Mouse (Mus musculus) layer of hippocampus, adult 8-10 months (tissue): ENCODE measurements around the gene Pacrg. TPM values are rescaled to one million over a fixed set of nuclear protein-coding genes. Genes with fewer than 3 reads are reported as not detected.

Source experiments
- DNase-seq, 2 experiments: peaks; one replicate each; pipeline ENCODE4 v3.0.0; 2022; ENCODE audit warnings: low spot score in 2 of 2
- total RNA-seq, 4 experiments: library from RNA; stranded (reverse); gene quantifications; 2 replicates each; pipeline ENCODE4 v1.2.4; 2022

Pacrg gene
- total RNA-seq: 10 to 100 TPM; 20.0 to 28.8 (median 23.4) TPM

DNA sequence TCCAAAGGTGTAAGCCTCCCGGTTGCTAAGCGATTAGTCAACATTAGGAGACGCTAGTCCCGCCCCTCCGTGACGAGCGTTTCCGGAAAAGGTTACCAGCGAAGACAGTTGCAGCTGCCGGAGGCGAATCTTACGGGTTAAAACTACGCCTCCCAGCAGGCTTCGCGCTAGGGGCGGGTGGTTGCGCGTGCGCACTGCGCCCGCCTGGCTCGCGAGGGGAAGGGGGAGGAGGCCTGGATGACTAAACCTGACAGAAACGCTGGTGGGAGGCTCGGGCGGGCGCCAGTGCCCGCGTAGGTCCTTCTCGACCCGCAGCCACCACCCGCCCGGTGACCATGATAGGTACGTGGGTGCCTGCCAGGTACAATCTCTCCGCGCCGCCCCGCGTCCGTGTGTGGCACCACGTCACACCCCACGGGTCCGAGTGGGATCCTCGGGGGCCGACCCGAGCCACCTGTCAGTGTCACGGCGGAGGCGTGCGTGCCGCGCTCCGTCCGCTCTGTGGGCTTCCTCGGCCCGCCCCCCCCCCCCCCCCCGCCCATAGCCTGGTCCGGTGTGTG is at the start of gene Pacrg, which contains the start of gene Prkn:
Pacrg (minus strand) TSS at position 164 of the 560 bp plus-strand sequence.
Prkn (plus strand) TSS at position 237 of the 560 bp plus-strand sequence.
- peak; percentile 97 to 98 for DNase-seq

DNA sequence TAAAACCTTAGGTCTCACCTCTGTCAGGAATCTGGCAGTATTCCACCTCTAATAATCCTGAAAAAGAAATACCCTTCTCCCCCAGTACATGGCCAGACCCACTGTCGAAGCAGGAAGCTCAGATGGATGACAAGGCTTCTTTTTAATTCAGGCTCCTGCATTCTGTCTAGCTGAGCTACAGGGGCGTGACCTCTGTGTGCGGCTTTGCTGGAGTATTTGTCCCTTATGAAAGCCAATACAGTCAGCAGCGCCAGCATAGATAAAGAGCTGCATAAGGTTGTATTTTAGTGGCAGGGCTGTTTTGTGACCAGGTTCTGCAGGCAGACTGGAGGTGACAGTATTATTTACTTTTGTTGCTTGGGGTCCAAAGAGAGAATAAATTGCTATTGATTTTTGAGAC is 47.8 kb upstream of the Pacrg start:
- no peak for DNase-seq

DNA sequence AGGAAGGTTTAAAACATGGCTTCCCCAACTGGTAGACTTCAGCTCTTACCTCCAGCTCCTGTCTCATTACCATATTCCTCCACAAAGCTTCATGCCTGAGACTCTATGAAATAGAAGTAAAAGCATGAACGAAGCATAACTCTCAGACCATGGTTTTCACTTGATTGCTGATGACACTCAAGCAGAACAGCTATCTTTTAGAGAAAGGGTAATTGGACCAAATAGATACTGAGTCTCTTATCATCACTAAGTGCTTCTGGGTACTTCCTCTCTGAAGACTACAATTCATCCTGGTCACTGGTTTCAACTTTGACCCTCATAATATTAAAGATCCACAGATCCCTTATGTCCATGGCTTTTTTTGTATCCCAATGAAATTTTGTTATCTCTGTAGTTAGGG is 42.1 kb upstream of the Pacrg start:
- no peak for DNase-seq

DNA sequence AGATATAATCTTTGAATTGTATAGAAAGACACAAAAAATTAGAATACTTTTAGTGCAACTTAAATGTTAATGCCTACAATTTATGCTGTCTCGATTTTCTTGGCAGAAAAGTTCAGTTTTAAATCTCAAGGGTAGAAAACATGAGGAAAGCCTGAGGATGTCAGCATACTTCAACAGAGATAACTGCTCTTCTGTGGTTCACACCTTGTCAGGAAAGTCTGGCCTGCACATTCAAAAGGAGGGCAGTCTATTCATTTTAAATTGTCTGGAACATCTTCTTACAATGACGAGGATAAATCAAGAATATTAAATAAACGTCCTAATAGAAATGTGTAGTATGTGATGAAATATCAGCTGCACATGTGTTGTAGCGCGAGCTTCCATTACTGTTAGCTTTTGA is 38.9 kb upstream of the Pacrg start:
- DNase-seq: no peak

DNA sequence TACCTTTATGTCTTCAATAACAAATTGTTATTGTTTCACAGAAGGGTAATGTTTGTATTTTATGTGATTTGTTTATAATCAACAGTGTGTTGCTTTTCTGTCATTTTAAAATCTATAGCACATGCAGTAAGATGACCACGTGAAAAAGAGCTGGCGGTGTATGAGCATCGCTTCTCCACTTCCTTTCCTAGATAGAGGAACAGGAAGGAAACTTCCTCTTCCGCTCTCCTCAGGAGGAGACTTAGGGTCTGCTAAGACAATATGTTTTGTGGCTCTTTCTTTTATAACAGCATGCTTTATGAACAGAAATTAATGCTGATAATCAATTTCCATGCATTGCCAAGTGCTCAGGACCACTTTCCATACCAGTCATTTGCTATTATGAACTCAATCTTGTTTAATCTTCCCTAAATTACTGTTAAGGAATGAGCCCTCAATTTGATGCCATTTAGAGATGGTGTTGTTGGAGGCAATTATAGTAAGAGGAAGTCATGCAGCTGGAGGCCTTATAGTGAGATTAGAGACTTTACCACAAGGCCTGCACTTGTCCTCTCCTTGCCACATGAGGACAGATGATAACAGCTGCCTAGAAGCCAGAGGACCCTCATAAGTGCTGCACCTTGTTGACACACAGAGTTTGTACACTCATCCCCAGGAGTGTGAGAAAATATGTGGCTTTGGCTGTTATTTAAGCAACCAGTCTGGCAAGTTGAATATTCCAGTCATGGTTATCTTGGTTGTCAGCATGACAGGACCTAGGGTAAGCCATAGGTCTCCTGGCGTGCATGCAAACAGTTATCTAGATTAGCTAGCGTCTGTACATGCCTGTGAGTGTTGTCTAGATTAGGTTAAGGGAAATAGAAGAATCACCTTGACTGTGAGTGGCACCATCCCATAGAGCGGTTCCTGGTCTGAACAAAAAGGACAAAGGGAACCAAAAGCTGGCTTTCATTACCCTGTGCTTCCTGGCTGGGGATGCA is 34.4 kb upstream of the Pacrg start:
- no peak for DNase-seq

DNA sequence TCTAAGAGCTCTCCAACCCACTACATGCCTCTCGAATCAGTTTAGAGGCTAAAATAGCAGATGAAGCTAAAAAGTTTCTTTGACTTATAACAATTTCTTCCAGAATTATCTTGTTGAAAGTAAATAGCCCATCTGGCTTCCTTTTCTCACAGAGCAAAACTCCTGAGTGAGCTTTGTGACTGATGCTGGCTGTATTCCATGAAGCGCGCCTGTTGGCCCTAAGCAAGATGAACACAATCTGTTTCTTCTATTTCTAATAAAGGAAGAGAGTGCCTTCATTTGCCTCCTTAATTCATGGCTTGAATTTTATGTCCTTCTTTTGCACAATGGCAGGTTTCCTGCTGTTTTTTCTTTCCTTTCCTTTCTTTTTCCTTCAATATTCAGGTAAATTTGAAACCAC is 14.1 kb upstream of the Pacrg start:
- DNase-seq: peak; percentile 37 to 45

DNA sequence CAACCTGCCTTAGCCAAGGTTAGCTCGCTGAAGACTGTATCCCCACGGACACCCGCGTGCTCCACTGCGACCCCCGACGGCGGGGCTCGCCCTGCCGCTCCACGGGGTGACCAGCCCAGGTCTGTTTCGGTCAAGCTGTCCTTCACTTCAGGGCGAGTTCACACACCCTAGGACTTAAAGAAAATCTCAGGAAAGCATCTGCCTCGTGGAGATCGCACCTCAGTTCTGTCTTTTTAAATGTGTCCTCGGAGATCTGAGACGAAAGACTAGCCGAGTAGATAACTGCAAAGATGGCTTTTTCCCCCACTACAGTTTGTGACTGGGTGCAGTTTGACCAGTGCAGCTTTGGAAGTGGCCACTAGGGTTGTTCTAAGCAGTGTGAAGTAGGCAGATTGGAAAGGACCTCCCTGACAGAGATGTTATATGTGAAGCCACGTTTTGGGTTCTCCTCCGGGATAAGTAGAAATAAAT is 655 bp upstream of the Pacrg start:
- peak; percentile 50 to 53 for DNase-seq

DNA sequence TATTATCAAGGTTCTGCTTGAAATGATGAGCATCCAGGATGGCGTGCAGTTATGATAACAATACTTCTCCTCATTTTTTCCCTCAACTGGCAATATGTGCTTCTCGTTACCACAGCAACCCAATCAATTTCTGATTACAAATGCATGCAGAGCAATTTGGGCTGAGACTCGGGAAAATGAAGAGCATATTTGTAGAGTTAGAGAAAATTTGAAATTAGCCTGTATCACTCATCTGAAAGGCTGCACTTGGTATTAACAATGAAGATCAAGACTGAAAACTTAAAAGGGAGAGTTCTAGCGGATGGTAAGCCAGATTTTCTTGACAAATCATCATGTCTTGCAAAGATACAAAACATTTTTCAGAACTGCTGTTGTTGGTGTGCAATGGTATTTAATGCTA is 21.1 kb downstream of the Pacrg start:
- no peak for DNase-seq

DNA sequence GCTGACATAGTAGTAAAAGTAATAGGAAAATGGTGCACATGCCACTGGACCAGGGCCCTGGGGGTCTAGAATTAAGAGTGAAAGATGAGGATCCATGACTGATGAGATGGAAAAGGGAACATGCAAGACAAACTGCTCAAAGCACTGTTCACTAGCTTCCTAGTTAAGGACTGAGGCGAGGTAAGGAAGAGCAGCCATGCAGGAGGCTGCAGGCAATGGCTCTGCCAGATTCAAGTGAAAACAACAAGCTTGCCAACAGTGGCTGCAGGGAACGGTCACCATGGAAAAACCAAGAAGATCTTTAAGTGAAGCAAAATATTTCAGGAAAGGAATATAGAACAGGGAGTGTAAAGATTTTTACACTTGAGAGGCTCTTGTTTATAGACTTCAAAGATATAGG is 31.5 kb downstream of the Pacrg start:
- DNase-seq: no peak

DNA sequence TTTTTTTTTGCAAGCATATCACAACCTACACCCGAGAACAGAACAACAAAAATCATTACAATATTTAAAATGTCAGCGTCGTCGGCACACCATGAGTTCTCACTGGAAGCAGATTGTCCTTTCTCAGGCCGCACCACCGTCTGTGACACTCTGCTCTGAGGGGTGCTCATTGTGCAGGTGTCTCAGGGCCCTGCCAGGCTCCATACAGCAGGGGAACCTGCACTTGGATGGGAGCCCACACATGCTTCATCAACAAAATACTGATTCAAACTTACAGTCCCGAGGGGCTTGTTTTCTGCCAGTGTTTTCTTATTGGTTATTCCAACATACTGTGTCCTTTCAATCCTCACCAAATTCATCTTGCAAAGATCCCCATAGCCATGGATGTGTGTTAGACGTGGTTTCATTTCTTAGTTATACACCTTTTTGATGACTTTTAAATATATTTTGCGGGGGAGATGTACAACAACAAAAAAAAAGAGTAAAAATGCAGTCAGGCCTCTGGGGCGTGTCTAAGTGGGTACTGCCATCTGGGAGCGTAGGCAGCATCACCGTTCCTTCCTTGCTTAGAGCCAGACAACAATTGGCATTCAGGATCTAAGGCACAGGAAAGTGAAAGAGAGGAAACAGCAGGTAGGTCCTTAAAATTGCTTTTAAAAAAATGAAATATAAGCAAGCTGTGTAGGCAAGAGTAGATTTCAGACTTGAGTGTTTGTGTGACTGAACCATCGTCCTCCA is 32.7 kb downstream of the Pacrg start:
- peak in 1 of 2 experiments; percentile 18 for DNase-seq

DNA sequence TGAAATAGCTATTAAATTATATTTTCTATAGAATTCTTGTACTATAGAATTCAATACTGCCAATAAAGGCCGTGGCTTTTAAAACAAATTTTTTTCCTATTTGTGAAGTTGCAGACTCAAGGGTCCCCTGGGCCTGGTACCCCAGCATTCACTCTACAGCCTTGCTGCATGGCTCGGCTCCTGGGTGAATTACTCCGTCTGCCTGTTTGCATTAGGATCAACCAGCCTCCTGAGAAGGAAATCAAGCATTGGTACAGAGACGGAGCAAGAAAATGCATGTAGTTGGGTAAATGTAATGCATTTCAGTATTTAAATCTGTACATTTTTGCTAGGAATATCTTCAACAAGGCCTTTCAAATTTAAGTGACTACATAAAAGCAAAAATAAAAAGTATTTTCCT is 33.4 kb downstream of the Pacrg start:
- DNase-seq: no peak

DNA sequence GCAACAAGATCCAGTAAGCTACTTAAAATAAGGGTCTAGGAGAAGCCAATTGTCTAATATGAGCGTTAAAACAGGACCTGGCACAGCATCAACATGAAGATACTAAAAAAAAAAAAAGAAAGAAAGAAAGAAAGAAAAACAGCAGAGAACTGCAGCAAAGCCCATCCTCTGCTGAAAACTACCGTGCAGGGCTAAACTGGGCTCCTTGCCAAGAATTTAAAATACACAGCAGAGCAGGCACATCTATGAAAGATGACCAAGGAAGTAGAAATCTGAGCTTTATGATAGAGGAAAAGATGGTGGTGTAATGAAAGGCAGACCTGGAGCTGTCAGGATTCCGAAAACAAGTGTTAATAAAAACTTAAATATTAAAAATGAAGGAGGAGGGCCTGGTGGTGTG is 48.5 kb downstream of the Pacrg start:
- DNase-seq: no peak

DNA sequence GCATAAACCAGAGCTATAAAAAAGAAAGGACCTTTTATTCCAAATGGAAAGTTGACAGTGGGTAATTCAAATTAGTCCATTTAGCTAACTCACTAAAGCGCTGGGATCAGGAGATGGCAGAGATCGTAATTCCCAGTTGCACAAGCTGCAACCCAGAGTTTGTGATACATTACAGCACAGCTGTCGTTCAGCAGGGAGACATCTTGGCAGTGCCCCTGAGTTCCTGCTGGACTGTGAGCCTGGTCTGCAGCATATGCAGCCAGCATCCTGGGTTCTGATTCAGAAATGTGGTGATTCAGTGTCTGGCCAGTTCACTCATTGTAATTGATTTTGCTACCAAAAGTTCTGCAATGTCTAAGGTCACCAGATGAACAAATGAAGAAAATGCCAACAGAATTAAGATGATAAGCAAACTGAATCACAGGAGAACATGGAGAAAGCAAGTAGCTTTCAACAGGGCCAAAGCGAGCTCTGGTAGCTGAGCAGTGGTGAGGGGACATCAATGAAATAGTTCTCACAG is 55.6 kb downstream of the Pacrg start:
- DNase-seq: no peak

DNA sequence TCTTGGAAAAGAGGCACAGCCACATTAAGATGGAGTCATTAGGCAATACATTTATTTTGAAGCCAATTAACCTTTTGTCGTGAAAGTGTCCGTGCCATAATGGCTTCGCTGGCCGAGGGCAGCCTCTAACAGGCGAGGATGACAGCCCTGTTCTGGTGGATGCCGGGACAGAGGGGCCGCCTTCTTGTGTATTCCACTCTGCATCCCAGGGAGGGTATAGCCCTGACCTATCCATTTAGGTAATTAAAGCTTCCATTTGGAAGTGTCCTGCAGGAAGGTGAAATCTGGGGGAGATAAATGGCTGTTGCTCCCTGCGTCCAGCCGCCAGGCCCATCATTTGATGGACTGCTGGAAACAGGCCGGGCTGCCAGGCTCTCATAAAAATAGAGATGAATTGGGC is 63.6 kb downstream of the Pacrg start:
- no peak for DNase-seq

DNA sequence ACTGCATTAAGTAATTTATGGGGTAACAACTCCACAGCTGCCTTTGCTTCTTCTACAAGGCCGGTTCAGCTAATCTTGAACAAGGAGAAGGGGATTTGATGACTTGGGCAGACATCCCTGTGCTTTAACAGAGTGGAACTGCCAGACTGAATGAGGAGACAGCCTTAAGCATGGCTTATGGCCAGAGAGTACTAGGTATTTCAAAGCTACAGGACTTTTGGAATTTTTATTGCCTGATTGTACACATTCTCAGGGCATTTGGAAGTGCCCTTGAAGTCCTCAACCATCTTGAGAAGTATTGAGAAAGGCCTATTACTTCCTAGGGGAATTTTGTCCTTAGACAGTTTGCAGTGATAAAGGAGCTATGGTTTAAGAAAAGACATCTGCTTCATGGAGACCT is 65.6 kb downstream of the Pacrg start:
- DNase-seq: no peak

DNA sequence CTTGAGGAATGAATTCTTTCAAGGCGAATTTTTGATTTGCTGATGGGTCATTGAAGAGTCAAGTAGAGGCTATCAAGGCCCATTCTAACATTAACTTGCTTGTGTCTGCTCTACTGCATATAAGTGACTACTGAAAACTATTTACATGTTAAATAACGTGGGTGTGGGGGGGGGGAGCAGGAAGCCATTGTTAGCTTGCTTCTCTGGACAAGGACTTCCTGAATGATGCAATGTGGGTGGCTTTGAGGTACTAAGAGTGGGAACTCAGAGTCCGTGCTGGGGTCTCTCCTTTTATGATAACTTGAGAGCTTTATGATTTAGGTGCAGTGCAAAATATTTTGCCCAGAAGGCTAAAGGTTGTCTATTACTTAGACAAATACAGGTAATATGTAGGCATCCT is 67.9 kb downstream of the Pacrg start:
- no peak for DNase-seq

DNA sequence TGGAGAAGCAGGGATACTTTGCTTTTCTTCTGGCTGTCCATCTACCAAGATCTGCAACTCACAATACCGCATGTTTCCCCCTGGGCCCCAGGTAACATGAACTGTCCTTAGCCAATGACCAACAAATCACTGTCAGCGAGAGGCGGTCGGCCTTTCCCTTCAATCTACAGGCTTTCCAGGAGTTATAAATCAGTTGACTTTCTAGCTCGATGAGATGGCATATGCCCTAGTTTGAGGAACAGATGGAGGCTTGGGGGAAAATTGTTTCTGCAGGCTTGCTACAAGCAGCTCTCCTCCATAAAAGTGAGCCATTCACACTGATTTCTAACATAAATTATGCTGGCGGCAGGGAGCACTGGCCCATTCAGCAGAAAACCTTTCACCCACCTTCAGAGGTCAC is 70.2 kb downstream of the Pacrg start:
- peak; percentile 54 to 75 for DNase-seq

DNA sequence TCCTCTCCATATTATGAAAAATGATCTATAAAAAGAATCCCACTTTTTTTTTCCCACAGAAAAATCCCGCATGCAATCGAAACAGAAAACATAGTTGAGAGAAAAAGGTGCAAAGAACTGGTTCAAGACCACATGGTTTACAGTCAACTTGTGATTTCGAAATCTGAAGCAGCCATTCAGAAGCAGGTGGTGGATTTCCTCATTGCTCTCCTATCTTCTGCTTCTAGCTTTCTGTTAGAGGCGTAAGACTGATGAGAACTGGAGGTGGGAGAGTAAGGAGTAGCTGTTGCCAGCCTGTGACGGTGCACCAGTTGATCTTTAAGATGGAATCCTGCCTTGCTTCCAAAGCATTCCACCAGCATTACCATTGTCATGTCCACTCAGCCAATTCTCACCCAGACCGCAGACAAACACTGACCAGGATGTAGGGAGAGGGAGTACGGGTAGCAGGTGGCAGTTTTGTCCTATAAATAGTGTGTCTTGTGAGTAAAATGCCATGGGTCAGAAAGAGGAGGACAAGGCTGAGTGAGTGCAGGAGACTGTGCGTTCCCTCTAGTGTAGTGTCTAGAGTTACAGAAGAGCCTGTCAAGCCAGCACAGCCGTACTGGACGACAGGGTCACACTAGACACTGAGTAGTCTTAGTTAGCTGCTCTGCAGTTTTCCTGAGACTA is 73.2 kb downstream of the Pacrg start:
- DNase-seq: no peak

DNA sequence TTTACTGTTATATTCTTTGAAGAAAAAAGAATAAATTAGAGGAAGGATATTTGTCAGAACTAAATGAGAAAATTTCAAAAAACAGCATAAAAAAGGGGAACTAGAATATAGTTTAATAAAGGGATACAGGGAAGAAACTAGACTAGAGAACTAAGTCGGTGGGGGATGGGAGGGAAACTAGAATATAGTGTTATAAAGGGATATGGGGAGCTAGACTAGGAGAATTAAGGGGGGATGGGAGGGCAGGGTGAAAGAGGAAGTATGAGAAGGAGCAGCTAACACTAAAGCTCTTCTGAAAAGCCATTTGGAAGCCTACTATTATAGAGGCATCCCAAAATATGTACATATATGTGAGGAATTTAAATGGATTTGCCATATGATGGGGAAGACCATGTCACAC is 75.8 kb downstream of the Pacrg start:
- no peak for DNase-seq

DNA sequence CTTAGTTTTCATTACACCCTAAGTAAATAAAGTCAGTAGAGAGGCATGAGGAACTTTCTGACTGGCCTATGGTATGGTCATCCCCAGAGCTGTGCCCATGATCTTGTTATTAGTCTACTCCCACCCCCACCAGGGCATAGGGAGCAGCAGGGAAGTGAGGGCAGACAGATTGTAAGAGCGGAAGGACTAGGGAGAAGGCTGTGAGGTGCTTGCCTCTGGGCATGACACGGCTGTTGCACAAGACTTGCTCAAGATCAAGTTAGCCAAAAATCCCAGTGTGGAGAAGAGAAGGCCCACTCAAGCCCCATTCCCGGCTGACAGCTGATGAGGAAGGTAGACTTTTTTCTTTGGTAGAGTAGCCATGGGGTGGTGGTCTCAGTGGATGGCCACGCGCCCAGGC is 82.7 kb downstream of the Pacrg start:
- DNase-seq: no peak
